Mouse (Mus musculus) heart, embryonic 10.5 days (tissue): ENCODE measurements around the gene Pip5k1b. TPM values are rescaled to one million over a fixed set of nuclear protein-coding genes. Genes with fewer than 3 reads are reported as not detected.
A peak's percentile ranks its signal among the peaks of the same experiment; 100 is the strongest.

Experiments used
- DNase-seq: peaks from one replicate; pipeline ENCODE4 v3.0.0-alpha.2; 2017; ENCODE audit warnings: low spot score
- H3K27ac ChIP-seq: fragments of 300-500 bp; sonication (generic); 2 replicates; pipeline ENCODE4 v1.5.1; 2016; ENCODE audit warnings: mild to moderate bottlenecking
- H3K27me3 ChIP-seq: fragments of 300-500 bp; sonication (generic); 2 replicates; pipeline ENCODE4 v1.6.1; 2016; ENCODE audit warnings: mild to moderate bottlenecking; ENCODE audit not compliant: poor library complexity, insufficient read depth, severe bottlenecking
- H3K36me3 ChIP-seq: fragments of 300-500 bp; sonication (generic); 2 replicates; pipeline ENCODE4 v1.6.1; 2016; ENCODE audit warnings: mild to moderate bottlenecking, moderate library complexity
- H3K4me1 ChIP-seq: fragments of 300-500 bp; sonication (generic); 2 replicates; pipeline ENCODE4 v1.6.1; 2016; ENCODE audit warnings: mild to moderate bottlenecking
- H3K4me3 ChIP-seq: fragments of 300-500 bp; sonication (generic); 2 replicates; pipeline ENCODE4 v1.5.1; 2016; ENCODE audit warnings: mild to moderate bottlenecking, moderate library complexity
- H3K9me3 ChIP-seq: fragments of 300-500 bp; sonication (generic); 2 replicates; pipeline ENCODE4 v1.6.1; 2016; ENCODE audit warnings: mild to moderate bottlenecking, moderate library complexity
- WGBS: fragments of 180-500 bp; shearing (Covaris S2); methylation state at CpG from one replicate; pipeline ENCODE4 v1.1.7; 2016; 5-methylcytosine and 5-hydroxymethylcytosine counted together
- polyA plus RNA-seq: library from polyadenylated mRNA; unstranded; fragments of >200 nt; fragmentation: Nextera tagmentation; extraction: Ambion mirVana; gene quantifications from 2 replicates; pipeline ENCODE4 v1.2.1, GENCODE M21; 2016

Pip5k1b gene
- polyA plus RNA-seq, 1 experiment from 2014 or later, result 6.3 TPM

DNA sequence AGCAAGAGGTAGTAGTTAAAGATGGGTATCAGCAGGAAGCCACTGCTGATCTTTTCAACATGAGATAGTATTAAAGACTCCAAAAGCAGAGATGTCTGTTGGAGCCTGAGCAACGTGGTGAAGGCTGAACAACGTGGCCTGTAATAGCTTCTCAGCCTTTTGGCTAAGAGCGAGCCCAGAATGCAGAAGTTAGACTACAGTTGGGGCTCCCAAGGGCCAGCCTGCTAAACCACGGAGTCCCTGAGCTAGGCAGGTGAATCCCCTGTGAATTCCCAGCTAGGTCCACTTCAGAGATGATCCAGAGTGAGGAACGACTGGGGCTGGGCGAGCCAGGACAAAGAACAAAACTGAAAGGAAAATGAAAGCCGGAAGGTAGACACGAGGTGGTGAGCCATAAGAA lies 104.9 kb downstream of the Pip5k1b start:
- no peaks in the 10 kb centered on the region for H3K36me3 ChIP-seq
- DNase-seq, result no peak
- WGBS, result 92% methylated on average over 8 of the region's 8 CpGs
- H3K4me3 ChIP-seq, result no peak overlapping the region
- no peaks in the 10 kb centered on the region for H3K27me3 ChIP-seq
- no peak overlapping the region for H3K27ac ChIP-seq
- H3K4me1 ChIP-seq, result peaks cover 34% of the 10 kb centered on the region
- no peaks in the 10 kb centered on the region for H3K9me3 ChIP-seq

DNA sequence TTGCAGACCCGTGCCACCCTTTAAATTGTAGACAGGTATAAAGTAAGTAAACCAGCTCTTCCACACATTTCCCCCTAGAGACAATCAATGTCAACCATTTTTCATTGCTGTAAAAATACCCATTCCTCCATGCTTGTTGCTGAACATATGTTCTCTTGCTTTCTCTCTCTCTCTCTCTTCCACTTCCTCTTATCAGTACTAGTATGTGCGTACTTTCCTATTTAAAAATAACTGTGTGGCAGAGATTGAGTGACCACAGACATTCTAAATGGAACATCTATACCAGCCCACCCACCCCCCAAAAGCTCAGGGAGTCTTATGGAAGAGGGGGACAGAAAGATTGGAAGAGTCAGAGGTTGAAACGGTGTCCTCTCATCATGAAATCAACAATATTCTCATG lies 111.3 kb downstream of the Pip5k1b start:
- Histone ChIP-seq H3K4me1 (peaks cover 13% of the 10 kb centered on the region; the same call in 1 of the 2 replicates), H3K4me3 (no peak overlapping the region), H3K36me3 (peaks cover 10% of the 10 kb centered on the region; the same call in 1 of the 2 replicates), H3K9me3 (no peaks in the 10 kb centered on the region), H3K27me3 (no peaks in the 10 kb centered on the region), H3K27ac (0 out of 2 replicates have a peak overlapping the region, but pooled peaks have one; percentile 22)
- DNase-seq, result no peak
- 66% methylated on average over 3 of the region's 3 CpGs for WGBS

DNA sequence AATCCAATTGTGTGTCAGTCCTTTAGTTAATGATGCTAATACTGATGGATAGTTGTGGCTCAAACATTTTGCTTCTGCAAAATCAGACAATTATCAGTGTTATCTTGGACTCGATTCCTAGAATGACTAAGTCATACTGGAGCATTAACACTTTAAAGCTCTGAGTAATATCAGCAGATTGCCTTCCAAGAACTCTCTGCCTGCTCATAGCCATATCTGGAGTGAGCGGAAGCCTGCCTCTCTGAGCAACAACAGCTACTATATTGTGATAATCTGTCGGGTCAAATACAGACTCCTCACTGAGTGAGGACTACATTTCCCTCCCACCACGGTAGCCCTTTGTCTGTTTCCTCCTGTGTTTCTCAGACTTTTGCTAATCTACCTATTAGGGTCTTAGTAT lies 116.0 kb downstream of the Pip5k1b start:
- Histone ChIP-seq H3K4me3 (no peak overlapping the region), H3K27ac (peak overlapping the region; percentile 56; the same call in 1 of the 2 replicates), H3K27me3 (no peaks in the 10 kb centered on the region), H3K4me1 (peaks cover 12% of the 10 kb centered on the region; the same call in 1 of the 2 replicates), H3K9me3 (no peaks in the 10 kb centered on the region), H3K36me3 (peaks cover 10% of the 10 kb centered on the region; the same call in 1 of the 2 replicates)
- DNase-seq, result peak; percentile 81
- 35% methylated on average over 4 of the region's 4 CpGs for WGBS

- Histone ChIP-seq H3K27ac (no peak overlapping the region), H3K4me3 (no peak overlapping the region), H3K9me3 (no peaks in the 10 kb centered on the region), H3K27me3 (no peaks in the 10 kb centered on the region), H3K36me3 (no peaks in the 10 kb centered on the region), H3K4me1 (peaks cover 20% of the 10 kb centered on the region)
- DNase-seq, result no peak
- WGBS, result 68% methylated on average over 6 of the region's 6 CpGs
Measured at GRCm38 (mm10) chr19:24434291-24434690, 121.4 kb downstream of the Pip5k1b start.

GRCm38 (mm10) chr19:24432447-24432846 lies 123.2 kb downstream of the Pip5k1b start:
- peak; percentile 41 for DNase-seq
- no peaks in the 10 kb centered on the region for H3K36me3 ChIP-seq
- H3K4me3 ChIP-seq, result no peak overlapping the region
- peaks cover 20% of the 10 kb centered on the region for H3K4me1 ChIP-seq
- 77% methylated on average over 5 of the region's 5 CpGs for WGBS
- H3K27me3 ChIP-seq, result no peaks in the 10 kb centered on the region
- H3K27ac ChIP-seq, result no peak overlapping the region
- H3K9me3 ChIP-seq, result no peaks in the 10 kb centered on the region

GRCm38 (mm10) chr19:24431381-24431780 lies 124.3 kb downstream of the Pip5k1b start:
- H3K27me3 ChIP-seq, result no peaks in the 10 kb centered on the region
- DNase-seq, result peak; percentile 45
- H3K4me1 ChIP-seq, result peaks cover 30% of the 10 kb centered on the region
- WGBS, result 91% methylated on average over 2 of the region's 2 CpGs
- H3K27ac ChIP-seq, result no peak overlapping the region
- no peak overlapping the region for H3K4me3 ChIP-seq
- H3K9me3 ChIP-seq, result no peaks in the 10 kb centered on the region
- no peaks in the 10 kb centered on the region for H3K36me3 ChIP-seq

DNA sequence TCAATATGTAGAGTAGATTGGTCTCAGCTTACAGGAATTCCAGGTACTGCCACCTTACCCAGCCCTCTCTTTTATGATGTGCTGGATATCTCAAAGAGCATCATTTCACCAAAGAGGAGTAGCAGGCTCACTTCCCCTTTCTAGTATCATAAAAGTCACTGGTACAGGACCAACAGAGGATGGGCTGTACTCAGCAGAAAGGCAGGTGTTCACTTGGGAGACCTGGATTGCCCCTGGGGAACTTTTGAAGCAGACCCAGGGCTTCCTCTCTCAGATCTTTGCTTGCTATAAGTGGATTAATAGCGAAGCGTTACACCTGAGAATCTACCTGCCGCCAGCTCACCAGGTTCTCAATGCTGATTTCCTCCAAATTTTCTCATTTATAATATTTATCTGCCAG lies 127.7 kb downstream of the Pip5k1b start:
- H3K4me1 ChIP-seq, result peaks cover 16% of the 10 kb centered on the region
- WGBS, result 97% methylated on average over 3 of the region's 3 CpGs

GRCm38 (mm10) chr19:24427258-24427657 lies 128.4 kb downstream of the Pip5k1b start:
- H3K27ac ChIP-seq, result peak overlapping the region; percentile 73; the same call in 1 of the 2 replicates
- whole genome bisulfite sequencing, result 56% methylated on average over 4 of the region's 4 CpGs
- no peak overlapping the region for H3K4me3 ChIP-seq
- no peaks in the 10 kb centered on the region for H3K27me3 ChIP-seq
- no peaks in the 10 kb centered on the region for H3K9me3 ChIP-seq
- no peaks in the 10 kb centered on the region for H3K36me3 ChIP-seq
- H3K4me1 ChIP-seq, result peaks cover 12% of the 10 kb centered on the region
- DNase-seq, result peak; percentile 61

More for the DNA sequence above, 127.7 kb downstream of the Pip5k1b start:
- Histone ChIP-seq H3K36me3 (no peaks in the 10 kb centered on the region), H3K27ac (no peak overlapping the region), H3K27me3 (no peaks in the 10 kb centered on the region), H3K4me3 (no peak overlapping the region), H3K9me3 (no peaks in the 10 kb centered on the region)
- DNase-seq, result peak; percentile 53

GRCm38 (mm10) chr19:24426759-24427181 lies 128.9 kb downstream of the Pip5k1b start:
- H3K27me3 ChIP-seq, result no peaks in the 10 kb centered on the region
- peaks cover 12% of the 10 kb centered on the region for H3K4me1 ChIP-seq
- H3K36me3 ChIP-seq, result no peaks in the 10 kb centered on the region
- no peaks in the 10 kb centered on the region for H3K9me3 ChIP-seq
- 56% methylated on average over 7 of the region's 7 CpGs for WGBS
- no peak overlapping the region for H3K4me3 ChIP-seq
- peak overlapping the region; percentile 73; the same call in 1 of the 2 replicates for H3K27ac ChIP-seq
- DNase-seq, result peak; percentile 80

DNA sequence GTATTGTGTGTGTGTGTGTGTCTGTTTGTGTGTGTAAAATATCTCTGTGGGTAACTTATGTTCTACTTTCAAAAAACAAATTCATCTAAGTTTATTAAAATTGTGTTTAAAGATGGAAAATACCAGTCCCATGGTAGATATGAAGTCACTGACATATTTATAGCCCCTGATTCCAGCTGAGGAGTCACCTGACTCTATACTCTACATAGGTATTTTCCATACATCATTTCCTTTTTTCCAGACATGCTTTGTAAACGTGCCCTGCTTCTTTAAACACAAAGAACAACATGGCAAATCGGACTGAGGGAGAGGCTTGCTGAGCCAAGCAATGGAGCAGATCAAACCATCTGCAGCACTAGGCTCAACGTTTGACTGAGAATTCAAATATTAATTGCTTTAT lies 137.6 kb downstream of the Pip5k1b start:
- DNase-seq, result no peak
- Histone ChIP-seq H3K9me3 (no peaks in the 10 kb centered on the region), H3K36me3 (no peaks in the 10 kb centered on the region), H3K27ac (no peak overlapping the region), H3K27me3 (no peaks in the 10 kb centered on the region), H3K4me3 (no peak overlapping the region), H3K4me1 (peaks cover 19% of the 10 kb centered on the region; the same call in 1 of the 2 replicates)
- 70% methylated on average over 3 of the region's 3 CpGs for WGBS

GRCm38 (mm10) chr19:24417659-24418004 lies 138.0 kb downstream of the Pip5k1b start:
- H3K4me1 ChIP-seq, result peaks cover 22% of the 10 kb centered on the region; the same call in 1 of the 2 replicates
- H3K9me3 ChIP-seq, result no peaks in the 10 kb centered on the region
- no peak overlapping the region for H3K27ac ChIP-seq
- no peaks in the 10 kb centered on the region for H3K27me3 ChIP-seq
- no peak overlapping the region for H3K4me3 ChIP-seq
- 70% methylated on average over 3 of the region's 3 CpGs for WGBS
- no peak for DNase-seq
- no peaks in the 10 kb centered on the region for H3K36me3 ChIP-seq

DNA sequence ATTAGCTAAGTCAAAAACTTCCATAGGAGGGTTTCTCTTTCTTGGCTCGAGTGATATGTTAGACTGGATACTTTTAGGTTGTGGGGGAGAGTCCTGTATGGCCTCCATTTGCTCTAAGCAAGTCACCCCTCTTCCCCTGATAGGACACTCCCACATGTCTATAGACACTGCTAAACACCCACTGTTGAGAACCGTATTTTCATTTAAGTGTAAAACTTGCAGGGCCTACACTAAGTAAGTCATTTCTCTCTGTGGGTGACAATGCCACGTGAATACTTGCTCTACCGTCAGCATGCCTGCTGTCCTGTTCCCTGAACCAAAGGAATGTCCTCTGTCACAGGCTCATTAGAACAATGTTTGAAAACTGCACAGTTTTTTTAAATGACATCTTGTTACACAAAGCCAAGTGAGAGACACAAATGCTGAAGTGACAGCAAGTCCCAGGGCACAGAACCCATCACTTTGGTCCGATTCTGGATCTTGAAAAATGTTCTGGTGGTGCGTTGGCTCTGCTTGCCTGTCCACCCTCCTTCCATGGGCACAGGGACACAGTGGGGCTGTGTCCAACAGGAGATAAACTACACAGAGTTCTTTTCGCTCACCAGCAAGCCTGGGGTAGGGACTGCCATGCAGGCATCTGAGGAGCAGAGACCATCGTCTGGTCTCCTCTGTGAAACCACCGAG lies 138.6 kb downstream of the Pip5k1b start:
- no peaks in the 10 kb centered on the region for H3K27me3 ChIP-seq
- no peak overlapping the region for H3K4me3 ChIP-seq
- no peak overlapping the region for H3K27ac ChIP-seq
- H3K9me3 ChIP-seq, result no peaks in the 10 kb centered on the region
- no peaks in the 10 kb centered on the region for H3K36me3 ChIP-seq
- peak; percentile 73 for DNase-seq
- WGBS, result 80% methylated on average over 9 of the region's 9 CpGs
- H3K4me1 ChIP-seq, result peaks cover 22% of the 10 kb centered on the region; the same call in 1 of the 2 replicates

DNA sequence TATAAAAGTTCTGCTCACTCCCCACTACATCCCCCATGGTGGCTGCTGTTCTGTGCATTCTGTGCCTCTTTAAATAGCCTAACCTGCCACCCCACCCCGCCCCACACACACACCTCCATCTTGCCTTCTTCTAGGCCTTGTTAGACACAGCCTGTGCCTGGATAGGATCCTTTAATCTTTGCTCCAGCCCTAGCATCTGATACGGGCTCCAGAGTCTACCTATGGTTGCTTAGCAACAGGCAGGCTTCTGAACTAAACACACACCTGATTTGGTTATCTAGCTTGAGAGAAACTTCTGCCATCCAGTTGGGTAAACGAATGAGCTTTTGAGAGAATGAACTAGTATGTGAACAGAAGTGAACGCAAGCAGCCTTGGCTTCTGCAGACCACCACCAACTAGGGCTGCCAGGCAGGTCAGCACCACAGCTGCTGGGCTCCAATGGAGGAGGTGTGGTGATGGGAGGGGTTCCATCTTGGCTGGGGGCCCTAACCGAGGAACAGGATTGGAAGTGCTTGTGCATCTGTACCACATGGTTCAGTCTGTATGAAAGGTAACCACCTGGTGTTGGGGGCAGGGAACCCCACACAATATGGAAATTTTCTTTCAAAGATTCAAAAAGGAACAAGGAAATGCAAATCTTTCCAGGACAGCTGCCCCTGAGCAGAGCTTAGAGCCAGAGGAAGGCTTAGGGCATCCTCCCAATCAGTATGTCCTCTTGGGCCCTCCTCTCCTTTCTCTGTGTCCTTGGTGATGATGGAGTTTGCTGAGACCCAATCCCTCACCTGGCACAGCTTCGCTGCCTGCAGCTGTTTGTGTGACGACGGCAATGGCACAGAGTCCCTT lies 139.7 kb downstream of the Pip5k1b start:
- H3K36me3 ChIP-seq, result no peaks in the 10 kb centered on the region
- no peak overlapping the region for H3K27ac ChIP-seq
- H3K4me3 ChIP-seq, result no peak overlapping the region
- H3K4me1 ChIP-seq, result peaks cover 22% of the 10 kb centered on the region; the same call in 1 of the 2 replicates
- WGBS, result 82% methylated on average over 8 of the region's 8 CpGs
- H3K9me3 ChIP-seq, result no peaks in the 10 kb centered on the region
- DNase-seq, result peak; percentile 55
- H3K27me3 ChIP-seq, result no peaks in the 10 kb centered on the region
